Mouse (Mus musculus): Measurements from ENCODE around the gene Rbpms2. TPM values are rescaled to one million over a fixed set of nuclear protein-coding genes. Genes with fewer than 3 reads are reported as not detected.
"Not testable (repeated sequence)": the region's sequence is repeated elsewhere in the genome, so short reads cannot be mapped to it uniquely, and the experiment has no call there.

The Rbpms2 gene
- polyA plus RNA-seq, 1 experiment from 2014 or later = 10.3 TPM

DNA sequence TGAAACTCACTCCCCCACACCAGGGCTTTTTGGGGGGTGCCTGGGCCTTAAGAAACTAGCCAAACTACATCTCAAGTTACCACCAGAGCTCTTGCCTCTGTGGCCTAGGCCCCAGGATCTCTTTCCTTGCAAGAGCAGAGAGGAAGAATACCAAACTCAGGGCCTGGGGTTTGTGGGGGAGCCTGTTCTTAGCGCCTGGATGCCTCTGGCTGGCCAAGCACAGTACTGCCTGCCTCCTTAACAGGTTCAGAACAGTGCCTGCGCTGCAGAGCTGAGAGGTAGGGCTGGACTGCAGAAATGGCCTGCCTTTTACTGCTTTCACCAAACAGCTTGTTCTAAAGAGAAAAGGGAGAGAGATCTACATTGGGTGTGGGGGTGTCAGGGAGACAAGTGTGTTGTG lies 60.4 kb downstream of the Rbpms2 start:
- H3K27me3 ChIP-seq (replicated peaks); H3K4me2 ChIP-seq (replicated peaks); H3K27ac ChIP-seq; H3K4me3 ChIP-seq; H3K9me3 ChIP-seq; ATAC-seq (ENCODE audit: low FRiP score, low read depth); H3K9ac ChIP-seq: not testable (repeated sequence)
- Histone ChIP-seq H3K36me3 (peaks cover 61% of the 10 kb centered on the region), H3K4me1 (peaks cover 26% of the 10 kb centered on the region)
- 63% methylated on average over 2 of the region's 2 CpGs for WGBS

- Histone ChIP-seq H3K4me3 (no peak overlapping the region), H3K4me1 (peaks cover 26% of the 10 kb centered on the region), H3K27me3 (replicated peaks) (no peaks in the 10 kb centered on the region), H3K9ac (0 out of 2 replicates have a peak overlapping the region, but pooled peaks have one; percentile 9), H3K27ac (no peak overlapping the region), H3K9me3 (no peaks in the 10 kb centered on the region), H3K36me3 (peaks cover 74% of the 10 kb centered on the region), H3K4me2 (replicated peaks) (no peak overlapping the region)
- no peak for ATAC-seq (ENCODE audit: low FRiP score, low read depth)
- 8% methylated on average over 3 of the region's 3 CpGs for WGBS
Observed at GRCm38 (mm10) chr9:65692466-65692865, 63.0 kb downstream of the Rbpms2 start.

DNA sequence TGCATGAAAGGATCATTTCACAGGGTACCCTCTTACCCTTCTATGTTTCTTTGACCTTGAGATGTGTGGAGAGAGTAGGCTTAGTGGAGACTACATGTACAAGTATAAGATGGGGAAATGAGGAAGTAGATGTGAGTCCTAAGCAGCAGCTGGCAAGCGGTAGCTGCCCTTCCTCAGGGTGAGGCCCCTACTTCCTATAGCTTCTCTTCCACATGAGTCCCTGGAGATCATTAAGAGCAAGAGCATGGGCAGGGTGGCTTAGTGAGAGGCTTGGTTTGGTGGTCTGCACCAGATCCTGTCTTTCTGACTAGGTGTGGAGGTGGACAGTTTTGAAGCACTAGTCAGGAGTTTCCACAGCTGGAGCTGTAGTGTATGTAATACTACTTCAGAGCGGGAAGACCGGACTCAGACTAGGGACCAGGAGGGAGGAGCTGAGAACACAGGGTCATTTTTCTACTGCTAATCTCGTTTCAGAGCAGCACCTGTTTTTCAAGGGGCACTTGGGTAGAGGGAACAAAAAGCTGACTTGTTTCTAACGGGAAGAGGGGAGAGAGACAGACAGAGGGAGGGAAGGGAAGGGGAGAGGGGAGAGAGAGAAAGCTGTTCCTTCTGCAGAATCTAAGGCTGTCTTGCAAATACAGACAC lies 63.6 kb downstream of the Rbpms2 start:
- Histone ChIP-seq H3K4me1 (peaks cover 26% of the 10 kb centered on the region), H3K27me3 (replicated peaks) (no peaks in the 10 kb centered on the region), H3K9me3 (no peaks in the 10 kb centered on the region), H3K36me3 (peaks cover 72% of the 10 kb centered on the region), H3K9ac (no peak overlapping the region), H3K27ac (peak overlapping the region; percentile 33; the same call in 1 of the 2 replicates), H3K4me3 (no peak overlapping the region), H3K4me2 (replicated peaks) (no peak overlapping the region)
- no peak for ATAC-seq (ENCODE audit: low FRiP score, low read depth)
- 37% methylated on average over 5 of the region's 5 CpGs for WGBS

DNA sequence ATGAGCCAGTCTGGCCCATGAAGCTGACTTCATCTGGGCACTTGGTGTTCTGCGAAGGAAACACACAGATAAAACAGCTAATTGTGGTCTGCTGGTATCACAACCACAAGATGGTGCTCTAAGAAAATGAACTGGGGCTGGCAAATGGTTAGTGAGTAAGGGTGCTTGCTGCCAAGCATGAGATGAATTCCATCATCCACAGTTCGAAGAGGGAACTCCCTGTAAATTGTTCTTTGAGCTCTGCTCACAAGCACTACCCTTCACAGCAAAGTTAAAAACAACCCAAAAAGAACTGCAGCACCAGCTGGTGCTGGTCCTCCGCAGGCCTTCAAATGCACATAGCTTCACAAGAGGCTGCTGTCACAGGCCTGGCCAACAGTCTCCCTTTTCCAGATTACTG lies 66.2 kb downstream of the Rbpms2 start:
- WGBS = 84% methylated on average over 3 of the region's 3 CpGs
- Histone ChIP-seq H3K4me2 (replicated peaks) (no peak overlapping the region), H3K36me3 (peaks cover 72% of the 10 kb centered on the region), H3K4me1 (peaks cover 26% of the 10 kb centered on the region), H3K27me3 (replicated peaks) (no peaks in the 10 kb centered on the region), H3K27ac (no peak overlapping the region), H3K9me3 (no peaks in the 10 kb centered on the region), H3K4me3 (no peak overlapping the region), H3K9ac (no peak overlapping the region)
- ATAC-seq (ENCODE audit: low FRiP score, low read depth) = no peak

GRCm38 (mm10) chr9:65696337-65696736 lies 66.9 kb downstream of the Rbpms2 start:
- Histone ChIP-seq H3K36me3 (peaks cover 78% of the 10 kb centered on the region), H3K9ac (no peak overlapping the region)

DNA sequence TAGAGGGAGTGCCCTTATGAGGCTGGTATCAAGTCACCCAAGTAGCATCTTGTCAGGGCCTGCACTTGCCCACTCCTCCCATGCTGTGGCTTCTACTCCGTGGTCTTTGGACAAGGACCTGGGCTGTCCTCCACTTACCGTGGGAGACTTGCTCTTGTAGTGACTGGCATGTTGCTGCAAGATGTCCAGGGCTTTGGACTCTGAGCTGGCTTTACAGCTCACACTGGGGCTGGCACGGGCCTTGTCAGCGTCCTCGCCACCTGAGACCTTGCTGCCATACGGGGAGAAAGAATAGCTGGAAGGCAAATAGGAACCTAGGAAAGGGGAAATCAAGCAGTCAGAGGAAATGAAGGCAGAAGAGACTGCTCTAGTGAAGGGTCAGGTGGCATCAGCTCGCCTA lies 67.9 kb downstream of the Rbpms2 start:
- WGBS = 86% methylated on average over 7 of the region's 7 CpGs

More at GRCm38 (mm10) chr9:65696337-65696736, 66.9 kb downstream of the Rbpms2 start:
- Histone ChIP-seq H3K9me3 (no peaks in the 10 kb centered on the region), H3K4me2 (replicated peaks) (no peak overlapping the region), H3K27ac (no peak overlapping the region), H3K4me3 (no peak overlapping the region), H3K27me3 (replicated peaks) (no peaks in the 10 kb centered on the region), H3K4me1 (peaks cover 26% of the 10 kb centered on the region)
- ATAC-seq (ENCODE audit: low FRiP score, low read depth) = no peak

DNA sequence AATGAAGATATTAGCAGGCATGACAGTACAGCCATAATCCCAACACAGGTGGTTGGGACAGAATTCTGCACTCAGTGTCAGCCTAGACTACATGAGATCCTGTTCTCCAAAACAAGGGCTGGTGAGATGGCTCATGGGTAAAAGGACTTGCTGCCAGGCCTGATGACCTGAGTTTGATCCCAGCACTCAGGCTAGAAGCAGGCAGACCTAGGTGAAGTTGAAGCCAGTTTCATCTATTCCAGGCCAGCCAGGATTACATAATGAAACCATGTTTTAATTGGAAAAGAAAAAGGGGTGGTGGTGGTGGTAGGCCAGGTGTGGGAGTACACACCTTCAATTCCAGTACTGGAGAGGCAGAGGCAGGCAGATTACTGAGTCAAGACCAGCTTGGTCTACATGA lies 68.5 kb downstream of the Rbpms2 start:
- peaks cover 81% of the 10 kb centered on the region for H3K36me3 ChIP-seq
- H3K4me1 ChIP-seq = peaks cover 13% of the 10 kb centered on the region
- ATAC-seq (ENCODE audit: low FRiP score, low read depth) = no peak
- no peak overlapping the region for H3K4me2 ChIP-seq (replicated peaks)
- no peaks in the 10 kb centered on the region for H3K9me3 ChIP-seq
- no peak overlapping the region for H3K4me3 ChIP-seq
- no peak overlapping the region for H3K9ac ChIP-seq
- H3K27ac ChIP-seq = no peak overlapping the region
- H3K27me3 ChIP-seq (replicated peaks) = no peaks in the 10 kb centered on the region

More for the DNA sequence above, 67.9 kb downstream of the Rbpms2 start:
- Histone ChIP-seq H3K9me3 (no peaks in the 10 kb centered on the region), H3K9ac (no peak overlapping the region), H3K4me2 (replicated peaks) (no peak overlapping the region), H3K36me3 (peaks cover 80% of the 10 kb centered on the region), H3K27ac (no peak overlapping the region), H3K27me3 (replicated peaks) (no peaks in the 10 kb centered on the region), H3K4me1 (peaks cover 20% of the 10 kb centered on the region), H3K4me3 (no peak overlapping the region)
- ATAC-seq (ENCODE audit: low FRiP score, low read depth) = no peak

- Histone ChIP-seq H3K36me3 (peaks cover 77% of the 10 kb centered on the region), H3K9ac (no peak overlapping the region), H3K4me2 (replicated peaks) (no peak overlapping the region), H3K9me3 (no peaks in the 10 kb centered on the region), H3K4me1 (no peaks in the 10 kb centered on the region), H3K4me3 (no peak overlapping the region), H3K27ac (no peak overlapping the region), H3K27me3 (replicated peaks) (no peaks in the 10 kb centered on the region)
- WGBS = 92% methylated on average over 6 of the region's 6 CpGs
- ATAC-seq (ENCODE audit: low FRiP score, low read depth) = no peak
Observed at GRCm38 (mm10) chr9:65700504-65700903, 71.1 kb downstream of the Rbpms2 start.

DNA sequence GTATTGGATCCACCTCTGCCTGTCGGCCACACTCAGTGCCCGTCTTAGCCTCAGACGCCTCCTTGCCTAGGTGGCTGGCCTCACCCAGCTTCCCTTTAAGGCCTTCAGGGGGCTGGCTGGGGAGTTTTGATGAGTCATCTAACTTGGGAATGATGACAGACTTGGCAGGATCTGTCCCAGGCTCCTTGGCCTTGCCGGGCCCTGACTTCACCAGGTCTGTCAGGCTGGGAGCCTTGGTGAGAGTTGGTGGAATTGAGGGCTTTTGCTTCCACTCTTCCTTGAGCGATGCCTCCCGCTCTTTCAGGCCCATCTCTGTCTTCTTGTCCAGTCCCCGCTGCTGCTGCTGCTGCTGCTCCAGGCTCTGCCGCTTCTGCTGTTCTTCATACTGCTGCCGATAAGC lies 72.8 kb downstream of the Rbpms2 start:
- no peak overlapping the region for H3K9ac ChIP-seq
- no peaks in the 10 kb centered on the region for H3K4me1 ChIP-seq
- WGBS = 96% methylated on average over 9 of the region's 9 CpGs
- H3K4me2 ChIP-seq (replicated peaks) = no peak overlapping the region
- H3K27ac ChIP-seq = no peak overlapping the region
- H3K9me3 ChIP-seq = no peaks in the 10 kb centered on the region
- ATAC-seq (ENCODE audit: low FRiP score, low read depth) = no peak
- H3K36me3 ChIP-seq = peaks cover 68% of the 10 kb centered on the region
- no peak overlapping the region for H3K4me3 ChIP-seq
- no peaks in the 10 kb centered on the region for H3K27me3 ChIP-seq (replicated peaks)

DNA sequence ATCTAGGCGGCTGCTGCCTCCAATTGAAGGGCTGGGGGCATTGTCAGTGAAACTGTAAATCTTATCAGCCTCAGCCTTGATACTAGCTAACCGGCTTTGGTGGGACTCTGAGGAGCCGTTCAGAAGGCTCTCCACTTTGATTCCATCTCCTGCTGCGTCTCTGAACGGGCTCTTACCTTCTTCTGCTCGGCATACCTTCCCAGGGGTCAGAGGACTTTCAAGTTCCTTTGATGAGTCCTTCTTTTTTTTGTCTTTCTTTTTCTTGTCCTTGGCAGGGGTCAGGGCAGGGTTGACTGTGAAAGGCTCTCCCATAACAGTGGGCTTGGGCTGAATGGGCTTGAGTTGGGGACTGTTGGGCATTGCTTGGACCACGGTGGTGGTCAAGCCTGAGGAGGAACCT lies 73.8 kb downstream of the Rbpms2 start:
- 81% methylated on average over 7 of the region's 7 CpGs for WGBS
- no peak overlapping the region for H3K27ac ChIP-seq
- H3K27me3 ChIP-seq (replicated peaks) = no peaks in the 10 kb centered on the region
- no peak for ATAC-seq (ENCODE audit: low FRiP score, low read depth)
- H3K4me3 ChIP-seq = no peak overlapping the region
- H3K4me1 ChIP-seq = no peaks in the 10 kb centered on the region
- H3K36me3 ChIP-seq = peaks cover 60% of the 10 kb centered on the region
- H3K9ac ChIP-seq = no peak overlapping the region
- H3K4me2 ChIP-seq (replicated peaks) = no peak overlapping the region
- no peaks in the 10 kb centered on the region for H3K9me3 ChIP-seq

GRCm38 (mm10) chr9:65703926-65704595 lies 74.6 kb downstream of the Rbpms2 start:
- no peaks in the 10 kb centered on the region for H3K27me3 ChIP-seq (replicated peaks)
- no peak overlapping the region for H3K4me2 ChIP-seq (replicated peaks)
- no peak overlapping the region for H3K9ac ChIP-seq
- no peak for ATAC-seq (ENCODE audit: low FRiP score, low read depth)
- H3K9me3 ChIP-seq = no peaks in the 10 kb centered on the region
- 91% methylated on average over 24 of the region's 24 CpGs for WGBS
- no peak overlapping the region for H3K4me3 ChIP-seq
- H3K27ac ChIP-seq = no peak overlapping the region
- no peaks in the 10 kb centered on the region for H3K4me1 ChIP-seq
- H3K36me3 ChIP-seq = peaks cover 59% of the 10 kb centered on the region
